Mouse (Mus musculus) small intestine, adult 2 months (tissue): ENCODE data around the gene Sidt2.

Source experiments
- CTCF ChIP-seq: fragments of 200-500 bp; IDR thresholded peaks from 2 replicates; pipeline ENCODE4 v1.5.1; 2012; ENCODE audit warnings: low read depth, mild to moderate bottlenecking, control low read depth, inconsistent platforms, low read length, moderate library complexity, mixed read lengths; ENCODE audit not compliant: insufficient replicate concordance, insufficient read length; ENCODE audit errors: extremely low read depth
- POLR2A ChIP-seq: fragments of 200-500 bp; IDR thresholded peaks from 2 replicates; pipeline ENCODE4 v1.6.1; 2012; ENCODE audit warnings: low read depth, mild to moderate bottlenecking, control low read depth, inconsistent platforms, low read length, moderate library complexity

- TF ChIP-seq CTCF (no peak), POLR2A (no peak)
These were observed 8.2 kb downstream of the Sidt2 start for GRCm38 (mm10) chr9:45946872-45947183.
